Mouse (Mus musculus) intestine, embryonic 14.5 days (tissue): ENCODE data around the gene C530025M09Rik. TPM values are rescaled to one million over a fixed set of nuclear protein-coding genes. Genes with fewer than 3 reads are reported as not detected.
A peak's percentile ranks its signal among the peaks of the same experiment; 100 is the strongest.

ENCODE experiments used
- ATAC-seq: fragments of 200-750 bp; cut with Nextera tagmentation; replicated peaks from 2 replicates; pipeline ENCODE4 v1.8.0; 2017; ENCODE audit warnings: low read depth, moderate number of reproducible peaks, moderate TSS enrichment, moderate library complexity; ENCODE audit not compliant: low FRiP score, low TSS enrichment
- DNase-seq: peaks from one replicate; pipeline ENCODE4 v3.0.0-alpha.2; 2018; ENCODE audit warnings: low spot score
- H3K27ac ChIP-seq: fragments of 300-500 bp; sonication (generic); 2 replicates; pipeline ENCODE4 v1.5.1; 2014; ENCODE audit warnings: low read depth, mild to moderate bottlenecking, control low read depth
- H3K27me3 ChIP-seq: fragments of 300-500 bp; sonication (generic); replicated peaks from 2 replicates; pipeline ENCODE4 v1.6.1; 2014; ENCODE audit warnings: low read length, control low read depth; ENCODE audit not compliant: control insufficient read depth, insufficient read depth
- H3K36me3 ChIP-seq: fragments of 300-500 bp; sonication (generic); 2 replicates; pipeline ENCODE4 v1.6.1; 2014; ENCODE audit warnings: low read length, control low read depth; ENCODE audit not compliant: control insufficient read depth, insufficient read depth
- H3K4me1 ChIP-seq: fragments of 300-500 bp; sonication (generic); replicated peaks from 2 replicates; pipeline ENCODE4 v1.6.1; 2014; ENCODE audit warnings: low read length, control low read depth, mixed read lengths; ENCODE audit not compliant: control insufficient read depth, insufficient read depth
- H3K4me2 ChIP-seq: fragments of 300-500 bp; sonication (generic); 2 replicates; pipeline ENCODE4 v1.6.1; 2014; ENCODE audit warnings: low read length
- H3K4me3 ChIP-seq: fragments of 300-500 bp; sonication (generic); 2 replicates; pipeline ENCODE4 v1.5.1; 2014; ENCODE audit warnings: low read depth, low read length, control low read depth, mixed read lengths
- H3K9ac ChIP-seq: fragments of 300-500 bp; sonication (generic); 2 replicates; pipeline ENCODE4 v1.6.1; 2014; ENCODE audit warnings: mild to moderate bottlenecking, low read length
- H3K9me3 ChIP-seq: fragments of 300-500 bp; sonication (generic); 2 replicates; pipeline ENCODE4 v1.6.1; 2016; ENCODE audit warnings: low read length, control low read depth; ENCODE audit not compliant: control insufficient read depth
- WGBS: fragments of 180-500 bp; shearing (Covaris S2); extraction: QIAGEN DNeasy Blood & Tissue Kit; methylation state at CpG from one replicate; pipeline ENCODE4 v1.1.7; 2014; 5-methylcytosine and 5-hydroxymethylcytosine counted together
- polyA plus RNA-seq: library from polyadenylated mRNA; unstranded; fragments of >200 nt; fragmentation: Nextera tagmentation; extraction: Ambion mirVana; gene quantifications from 2 replicates; pipeline ENCODE4 v1.2.1, GENCODE M21; 2014

C530025M09Rik gene
- polyA plus RNA-seq, 1 experiment from 2014 or later = not detected

DNA sequence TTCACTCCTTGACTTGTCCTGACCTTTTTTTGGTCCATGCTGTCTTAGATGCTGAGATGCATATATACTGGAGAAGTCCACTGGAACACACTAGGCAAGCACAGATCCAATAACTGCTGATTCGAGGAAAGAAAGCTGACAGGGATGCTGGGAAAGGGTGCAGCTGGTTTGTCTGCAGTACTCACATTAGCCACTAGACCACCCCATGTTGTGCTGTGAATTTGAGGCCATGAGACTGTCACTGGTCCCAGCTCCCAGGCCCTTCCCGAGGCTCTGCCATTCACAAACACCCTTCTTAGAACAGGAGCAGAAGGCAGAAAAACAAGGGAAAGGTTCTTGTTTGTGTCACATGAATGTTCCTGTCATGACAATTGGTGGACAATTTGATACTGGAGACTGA is 10.8 kb downstream of the C530025M09Rik start:
- Histone ChIP-seq H3K27me3 (no peaks in the 10 kb centered on the region), H3K27ac (no peak overlapping the region), H3K4me2 (no peak overlapping the region), H3K9ac (no peak overlapping the region), H3K4me1 (no peaks in the 10 kb centered on the region), H3K4me3 (no peak overlapping the region), H3K36me3 (no peaks in the 10 kb centered on the region), H3K9me3 (no peaks in the 10 kb centered on the region)
- ATAC-seq (no peak), DNase-seq (peak; percentile 41)
- 31% methylated on average over 2 of the region's 2 CpGs for WGBS

DNA sequence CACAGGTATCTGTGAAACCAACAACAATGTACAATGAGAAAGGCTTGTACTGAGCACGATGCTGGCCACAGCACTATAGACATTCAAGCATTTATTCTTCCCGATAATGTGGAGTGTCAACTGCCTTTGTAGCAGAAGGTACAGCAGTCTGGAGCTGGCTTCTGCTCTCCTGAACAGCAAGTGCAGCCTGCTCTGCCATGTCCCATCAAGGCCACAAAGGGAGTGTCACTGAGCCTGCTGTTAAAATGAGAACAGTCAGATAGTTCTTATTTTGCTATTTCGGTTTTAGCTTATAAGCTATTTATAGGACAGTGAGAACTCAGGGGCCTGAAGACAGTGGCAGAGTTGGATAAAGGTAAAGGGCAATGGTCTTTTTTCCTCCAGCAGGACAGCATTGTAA is 11.3 kb downstream of the C530025M09Rik start:
- no peak overlapping the region for H3K27ac ChIP-seq
- DNase-seq (peak; percentile 15), ATAC-seq (no peak)
- no peaks in the 10 kb centered on the region for H3K9me3 ChIP-seq
- H3K4me1 ChIP-seq = no peaks in the 10 kb centered on the region
- H3K27me3 ChIP-seq = no peaks in the 10 kb centered on the region
- no peaks in the 10 kb centered on the region for H3K36me3 ChIP-seq
- no peak overlapping the region for H3K4me3 ChIP-seq
- no peak overlapping the region for H3K9ac ChIP-seq
- no peak overlapping the region for H3K4me2 ChIP-seq
- WGBS = 86% methylated on average over 3 of the region's 3 CpGs

DNA sequence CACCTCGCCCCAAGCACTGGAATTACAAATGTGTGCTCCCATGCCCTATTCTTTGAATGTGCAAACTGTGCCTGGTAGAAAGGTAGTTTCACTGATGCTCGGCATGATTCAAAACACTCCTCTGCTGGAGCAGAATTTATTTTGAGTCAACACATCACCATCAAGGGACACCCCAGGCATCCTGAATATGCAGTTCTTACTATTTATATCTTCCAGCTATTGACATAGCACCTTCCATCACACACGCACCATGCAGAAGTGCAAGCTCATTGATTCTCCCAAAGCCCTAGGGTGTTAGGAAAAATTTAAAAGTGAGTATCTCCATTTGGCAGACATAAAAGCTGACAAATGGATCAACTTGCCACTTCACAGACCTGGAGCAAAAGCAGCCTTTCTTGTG is 12.6 kb downstream of the C530025M09Rik start:
- Histone ChIP-seq H3K4me3 (no peak overlapping the region), H3K9ac (no peak overlapping the region), H3K4me2 (no peak overlapping the region), H3K4me1 (no peaks in the 10 kb centered on the region), H3K36me3 (no peaks in the 10 kb centered on the region), H3K27me3 (no peaks in the 10 kb centered on the region), H3K9me3 (no peaks in the 10 kb centered on the region), H3K27ac (no peak overlapping the region)
- DNase-seq (no peak), ATAC-seq (no peak)
- 54% methylated on average over 3 of the region's 3 CpGs for WGBS

DNA sequence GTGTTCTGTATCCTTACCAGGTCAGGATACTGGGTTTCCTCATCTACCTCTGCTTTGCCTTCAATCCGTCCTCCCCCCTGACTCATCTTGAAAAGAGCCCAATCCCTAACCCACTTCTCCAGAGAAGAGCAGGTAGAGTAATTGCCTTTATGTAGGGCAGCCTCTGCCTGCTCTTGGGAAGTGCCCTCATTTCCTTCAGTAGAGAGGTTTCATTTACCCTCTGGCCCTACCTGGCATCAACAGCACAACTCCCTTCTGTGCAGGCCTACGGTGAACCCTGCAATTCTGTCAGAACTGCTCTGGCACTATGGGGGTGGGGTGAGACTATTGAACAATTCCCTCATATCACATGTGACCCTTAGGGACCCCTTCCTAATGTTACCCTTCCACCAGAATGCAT is 18.1 kb downstream of the C530025M09Rik start:
- no peak overlapping the region for H3K27ac ChIP-seq
- H3K4me3 ChIP-seq = no peak overlapping the region
- DNase-seq = no peak
- 69% methylated on average over 2 of the region's 2 CpGs for WGBS
- H3K4me2 ChIP-seq = no peak overlapping the region
- H3K4me1 ChIP-seq = no peaks in the 10 kb centered on the region
- no peaks in the 10 kb centered on the region for H3K27me3 ChIP-seq
- no peaks in the 10 kb centered on the region for H3K9me3 ChIP-seq
- H3K9ac ChIP-seq = no peak overlapping the region
- no peak for ATAC-seq
- H3K36me3 ChIP-seq = no peaks in the 10 kb centered on the region

DNA sequence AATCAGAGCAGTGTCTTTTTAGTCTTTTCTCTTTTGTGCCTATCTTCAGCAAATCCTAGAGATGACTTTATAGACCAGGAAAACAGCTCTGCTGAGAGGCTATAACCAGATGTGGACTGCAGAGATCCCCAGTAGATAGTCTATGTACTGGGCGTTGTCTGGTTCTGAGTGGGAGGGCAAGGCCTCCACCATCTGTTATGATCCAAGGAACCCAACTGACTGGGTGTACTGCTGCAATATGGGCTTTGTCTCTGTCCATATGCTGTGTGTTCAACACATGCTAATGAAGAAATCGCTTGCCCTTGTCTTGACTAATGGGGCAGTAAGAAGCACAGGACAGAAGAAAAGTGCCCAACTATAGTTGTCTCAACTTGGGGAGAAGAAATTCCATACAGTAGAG is 25.8 kb downstream of the C530025M09Rik start:
- DNase-seq = no peak
- H3K36me3 ChIP-seq = no peaks in the 10 kb centered on the region
- H3K4me3 ChIP-seq = no peak overlapping the region
- no peak for ATAC-seq
- no peaks in the 10 kb centered on the region for H3K4me1 ChIP-seq
- no peak overlapping the region for H3K27ac ChIP-seq
- H3K9ac ChIP-seq = no peak overlapping the region
- 90% methylated on average over 2 of the region's 2 CpGs for WGBS
- no peak overlapping the region for H3K4me2 ChIP-seq
- H3K9me3 ChIP-seq = no peaks in the 10 kb centered on the region
- H3K27me3 ChIP-seq = no peaks in the 10 kb centered on the region

DNA sequence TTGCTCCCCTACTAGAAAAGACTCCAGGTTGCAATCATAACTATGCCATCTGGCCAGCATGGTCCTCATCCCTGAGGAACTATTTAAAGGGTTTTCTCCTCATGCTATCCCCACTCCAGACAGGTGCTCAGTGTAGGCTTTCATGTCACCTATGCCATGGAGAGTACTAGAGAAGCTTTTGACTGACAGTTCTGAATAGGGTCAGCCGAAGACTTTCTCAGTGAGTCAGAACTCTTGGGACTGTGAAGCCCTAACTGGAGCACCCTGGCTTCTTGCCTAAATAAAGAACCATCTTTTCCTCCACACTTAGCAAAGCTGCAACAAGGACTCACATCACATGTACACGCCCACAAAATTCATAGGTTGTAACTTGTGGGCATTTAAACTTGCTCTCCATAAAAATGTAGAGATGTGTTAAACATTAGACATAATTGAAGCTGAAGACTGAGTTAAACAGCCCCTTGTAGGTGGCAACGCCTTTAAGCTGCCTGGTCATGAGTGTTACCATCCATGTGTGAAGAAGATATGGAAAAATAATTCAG is 26.3 kb downstream of the C530025M09Rik start:
- Histone ChIP-seq H3K27ac (no peak overlapping the region), H3K9ac (no peak overlapping the region), H3K9me3 (no peaks in the 10 kb centered on the region), H3K4me2 (no peak overlapping the region), H3K4me3 (no peak overlapping the region), H3K36me3 (no peaks in the 10 kb centered on the region), H3K4me1 (no peaks in the 10 kb centered on the region), H3K27me3 (no peaks in the 10 kb centered on the region)
- DNase-seq (no peak), ATAC-seq (no peak)
- WGBS = 88% methylated on average over 3 of the region's 3 CpGs

DNA sequence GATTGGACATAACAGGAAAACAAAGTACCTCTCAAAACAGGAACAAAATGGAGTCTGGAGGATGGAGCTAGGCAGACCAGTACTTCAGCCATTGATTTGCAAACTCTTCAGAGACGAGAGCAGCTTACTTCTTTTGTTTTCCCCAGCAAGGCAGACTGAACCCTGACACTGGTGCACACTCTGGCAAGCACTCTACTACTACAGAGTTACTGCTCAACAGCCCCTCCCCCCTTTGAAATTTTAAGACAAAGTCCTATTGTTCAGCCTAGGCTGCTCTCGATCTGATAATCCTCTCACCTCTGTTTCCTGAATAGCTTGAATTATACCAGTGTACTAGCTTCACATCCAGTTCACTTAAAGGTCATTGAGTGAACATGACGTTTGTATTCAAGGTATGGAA is 32.4 kb downstream of the C530025M09Rik start:
- no peak for DNase-seq
- Histone ChIP-seq H3K27me3 (no peaks in the 10 kb centered on the region), H3K9me3 (no peaks in the 10 kb centered on the region), H3K9ac (no peak overlapping the region), H3K27ac (no peak overlapping the region), H3K4me3 (no peak overlapping the region), H3K4me1 (no peaks in the 10 kb centered on the region), H3K4me2 (no peak overlapping the region), H3K36me3 (no peaks in the 10 kb centered on the region)
- peak; percentile 83 for ATAC-seq
- 28% methylated on average over 3 of the region's 3 CpGs for WGBS

Other genes starting within 250 kb of the C530025M09Rik start
- gene Syndig1, start 2.0 kb downstream of the C530025M09Rik start, polyA plus RNA-seq = 9.8 and 11.4 TPM in 2 replicates